Mouse (Mus musculus) MEL (cell line): ENCODE measurements around the gene Irf1. TPM values are rescaled to one million over a fixed set of nuclear protein-coding genes. Genes with fewer than 3 reads are reported as not detected.

Source experiments
- DNase-seq: peaks from one replicate; pipeline ENCODE4 v3.0.0; 2011; ENCODE audit warnings: low read depth, low spot score
- H3K27ac ChIP-seq: 2 replicates; pipeline ENCODE4 v1.5.1; 2012; ENCODE audit warnings: low read depth, mild to moderate bottlenecking, control low read depth, low read length, moderate library complexity; ENCODE audit not compliant: control insufficient read depth
- H3K27me3 ChIP-seq, 2 experiments: fragments of 150-350 bp in 1 of 2; sonication (generic) in 1 of 2; 2 replicates each; pipeline ENCODE4 v1.6.1; 2012; ENCODE audit warnings: low read length in 2 of 2, mild to moderate bottlenecking in 2 of 2, improper control_type of control experiment in 1 of 2, moderate library complexity in 1 of 2; ENCODE audit not compliant: insufficient read depth in 2 of 2, control insufficient read depth in 1 of 2
- H3K36me3 ChIP-seq, 2 experiments: 2 replicates each; pipeline ENCODE4 v1.6.1; 2012 to 2014; ENCODE audit warnings: low read length in 2 of 2, improper control_type of control experiment in 1 of 2, inconsistent platforms in 1 of 2, mild to moderate bottlenecking in 1 of 2; ENCODE audit not compliant: insufficient read depth in 2 of 2, control insufficient read depth in 1 of 2
- H3K4me1 ChIP-seq, 2 experiments: fragments of 150-350 bp in 1 of 2; sonication (generic) in 1 of 2; 2 replicates each; pipeline ENCODE4 v1.6.1; 2012; ENCODE audit warnings: low read length in 2 of 2, improper control_type of control experiment in 1 of 2, mild to moderate bottlenecking in 1 of 2; ENCODE audit not compliant: insufficient read depth in 2 of 2, control insufficient read depth in 1 of 2
- H3K4me3 ChIP-seq, 2 experiments: fragments of 150-350 bp in 1 of 2; sonication (generic) in 1 of 2; 2 replicates each; pipeline ENCODE4 v1.5.1; 2012; ENCODE audit warnings: low read depth in 2 of 2, low read length in 2 of 2, mild to moderate bottlenecking in 2 of 2, moderate library complexity in 2 of 2, control low read depth in 1 of 2, improper control_type of control experiment in 1 of 2; ENCODE audit not compliant: control insufficient read depth in 1 of 2, insufficient read depth in 1 of 2
- H3K79me2 ChIP-seq: 2 replicates; pipeline ENCODE4 v1.6.1; 2012; ENCODE audit warnings: mild to moderate bottlenecking, low read length, moderate library complexity; ENCODE audit not compliant: control insufficient read depth, poor library complexity, insufficient read depth
- H3K9ac ChIP-seq: 2 replicates; pipeline ENCODE4 v1.6.1; 2012; ENCODE audit warnings: low read depth, mild to moderate bottlenecking, control low read depth, low read length, moderate library complexity; ENCODE audit not compliant: control insufficient read depth, poor library complexity, severe bottlenecking
- H3K9me3 ChIP-seq: fragments of 150-350 bp; sonication (generic); replicated peaks from 2 replicates; pipeline ENCODE4 v1.6.1; 2012; ENCODE audit warnings: mild to moderate bottlenecking, low read length, improper control_type of control experiment, moderate library complexity; ENCODE audit not compliant: insufficient read depth
- BHLHE40 ChIP-seq: IDR thresholded peaks from 2 replicates; pipeline ENCODE4 v1.6.1; 2012; ENCODE audit warnings: low read depth, mild to moderate bottlenecking, inconsistent platforms, low read length, improper control_type of control experiment, borderline replicate concordance
- ELF1 ChIP-seq: IDR thresholded peaks from 2 replicates; pipeline ENCODE4 v1.6.1; 2014; ENCODE audit warnings: low read depth, mild to moderate bottlenecking, inconsistent platforms, low read length, improper control_type of control experiment, moderate library complexity
- EP300 ChIP-seq, 2 experiments: IDR thresholded peaks; 2 replicates each; pipeline ENCODE4 v1.6.1; 2011; ENCODE audit warnings: improper control_type of control experiment in 2 of 2, low read length in 2 of 2, low read depth in 1 of 2, mild to moderate bottlenecking in 1 of 2
- GATA1 ChIP-seq: IDR thresholded peaks from 2 replicates; pipeline ENCODE4 v1.6.1; 2011; ENCODE audit warnings: low read depth, low read length, improper control_type of control experiment
- JUND ChIP-seq: IDR thresholded peaks from 2 replicates; pipeline ENCODE4 v1.6.1; 2011; ENCODE audit warnings: low read depth, mild to moderate bottlenecking, improper control_type of control experiment, low read length
- MAX ChIP-seq: IDR thresholded peaks from 2 replicates; pipeline ENCODE4 v1.6.1; 2011; ENCODE audit warnings: low read length, improper control_type of control experiment
- MXI1 ChIP-seq: IDR thresholded peaks from 2 replicates; pipeline ENCODE4 v1.6.1; 2011; ENCODE audit warnings: mild to moderate bottlenecking, low read depth, low read length, improper control_type of control experiment
- MYB ChIP-seq: IDR thresholded peaks from 2 replicates; pipeline ENCODE4 v1.6.1; 2011; ENCODE audit warnings: mild to moderate bottlenecking, low read depth, low read length, improper control_type of control experiment
- MYC ChIP-seq: IDR thresholded peaks from 2 replicates; pipeline ENCODE4 v1.6.1; 2011; ENCODE audit warnings: low read depth, mild to moderate bottlenecking, low read length, improper control_type of control experiment, moderate library complexity
- NRF1 ChIP-seq: IDR thresholded peaks from 2 replicates; pipeline ENCODE4 v1.6.1; 2014; ENCODE audit warnings: low read depth, mild to moderate bottlenecking, inconsistent platforms, low read length, improper control_type of control experiment, moderate library complexity; ENCODE audit not compliant: poor library complexity, insufficient read depth, severe bottlenecking
- POLR2A ChIP-seq, 2 experiments: IDR thresholded peaks; 2 replicates each; pipeline ENCODE4 v1.6.1; 2011 to 2012; ENCODE audit warnings: low read length in 2 of 2, mild to moderate bottlenecking in 2 of 2, control low read depth in 1 of 2, improper control_type of control experiment in 1 of 2, low read depth in 1 of 2, moderate library complexity in 1 of 2; ENCODE audit not compliant: control insufficient read depth in 1 of 2, insufficient read depth in 1 of 2, poor library complexity in 1 of 2
- RAD21 ChIP-seq: IDR thresholded peaks from 2 replicates; pipeline ENCODE4 v1.6.1; 2011; ENCODE audit warnings: mild to moderate bottlenecking, low read depth, low read length, improper control_type of control experiment
- RCOR1 ChIP-seq: IDR thresholded peaks from 2 replicates; pipeline ENCODE4 v1.6.1; 2012; ENCODE audit warnings: low read depth, mild to moderate bottlenecking, inconsistent platforms, low read length, improper control_type of control experiment
- TBP ChIP-seq: IDR thresholded peaks from 2 replicates; pipeline ENCODE4 v1.8.0; 2011; ENCODE audit warnings: low read depth, low read length, improper control_type of control experiment
- TCF12 ChIP-seq: IDR thresholded peaks from 2 replicates; pipeline ENCODE4 v1.6.1; 2014; ENCODE audit warnings: low read depth, mild to moderate bottlenecking, inconsistent platforms, low read length, improper control_type of control experiment, moderate library complexity
- UBTF ChIP-seq: IDR thresholded peaks from 2 replicates; pipeline ENCODE4 v1.6.1; 2012; ENCODE audit warnings: low read depth, mild to moderate bottlenecking, inconsistent platforms, low read length, improper control_type of control experiment, moderate library complexity, borderline replicate concordance; ENCODE audit not compliant: insufficient read depth
- ZNF384 ChIP-seq: IDR thresholded peaks from 2 replicates; pipeline ENCODE4 v1.6.1; 2012; ENCODE audit warnings: low read depth, mild to moderate bottlenecking, inconsistent platforms, low read length, improper control_type of control experiment
- polyA plus RNA-seq, 2 experiments: library from polyadenylated mRNA; stranded (reverse) in 1 of 2; unstranded in 1 of 2; fragments of >175 nt in 1 of 2; fragments of >200 nt in 1 of 2; gene quantifications; 2 replicates each; pipeline versions ENCODE4 v1.2.1 to v1.2.4; 2012; ENCODE audit warnings: low replicate concordance in 2 of 2, low read depth in 1 of 2; ENCODE audit not compliant: insufficient read length in 2 of 2, insufficient read depth in 1 of 2, missing spikeins in 1 of 2
- total RNA-seq: library from RNA; depleted of rRNA; stranded (reverse); fragments of 300-350 nt; gene quantifications from 2 replicates; pipeline ENCODE4 v1.2.3, GENCODE M21; 2012

Irf1 gene
- total and polyA plus RNA-seq, 3 experiments = 0.73 to 1.9 TPM; not detected in 1

DNA sequence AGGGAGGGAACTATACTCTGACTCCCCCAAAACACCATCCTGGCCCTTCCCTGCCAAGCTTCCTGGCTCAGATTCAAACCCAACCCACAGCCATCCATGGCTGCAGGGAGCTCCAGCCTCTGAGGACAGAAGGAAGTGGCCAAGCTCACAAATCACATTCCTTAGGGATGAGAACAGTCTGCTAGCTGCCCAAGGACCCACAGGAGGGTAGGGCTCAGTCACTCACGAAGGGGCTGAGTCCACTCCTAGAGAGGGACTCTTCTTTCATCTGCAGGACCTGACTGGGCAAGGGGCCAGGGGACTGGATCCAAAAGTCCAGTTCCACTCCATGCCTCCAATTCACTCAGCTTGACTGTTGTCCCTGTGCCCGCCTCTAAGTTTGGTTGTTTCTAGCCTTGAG is 8.0 kb upstream of the Irf1 start:
- Histone ChIP-seq H3K4me3 (no peak overlapping the region), H3K9me3 (no peaks in the 10 kb centered on the region), H3K79me2 (no peaks in the 10 kb centered on the region; the same call in 1 of the 2 replicates), H3K36me3 (peaks cover 0 to 7% of the 10 kb centered on the region in 2 experiments; a peak in 2 of 4 replicates), H3K4me1 (peaks cover 2 to 8% of the 10 kb centered on the region in 2 experiments; a peak in 3 of 4 replicates), H3K27me3 (no peaks in the 10 kb centered on the region), H3K27ac (no peak overlapping the region), H3K9ac (no peak overlapping the region)
- no peak for DNase-seq
- TF ChIP-seq MYC (no peak), MXI1 (no peak), UBTF (no peak), RAD21 (no peak), TCF12 (no peak), TBP (no peak), ELF1 (no peak), JUND (no peak)

DNA sequence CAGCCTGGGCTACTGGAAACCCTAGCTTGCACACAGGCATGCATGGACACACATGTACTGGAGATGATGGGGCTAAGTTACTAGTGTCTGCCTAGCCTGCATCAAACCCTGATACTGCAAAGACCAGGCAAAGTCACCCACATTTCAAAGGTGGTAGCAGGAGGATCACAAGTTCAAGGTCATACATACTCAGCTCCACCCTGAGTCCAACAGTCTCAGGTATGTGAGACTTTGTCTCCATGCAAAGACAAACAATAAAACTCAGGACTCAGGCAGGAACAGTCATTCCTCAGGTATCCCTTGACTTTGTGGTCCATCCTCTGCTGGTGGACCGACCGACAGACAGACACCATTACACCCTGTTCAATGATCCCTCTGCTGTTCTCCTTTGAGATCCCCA is 7.4 kb upstream of the Irf1 start:
- H3K27ac ChIP-seq = no peak overlapping the region
- H3K27me3 ChIP-seq = peaks cover 0 to 3% of the 10 kb centered on the region in 2 experiments; a peak in 1 of 4 replicates
- peak; percentile 23 for DNase-seq
- no peaks in the 10 kb centered on the region; the same call in 1 of the 2 replicates for H3K79me2 ChIP-seq
- H3K36me3 ChIP-seq = peaks cover 0 to 7% of the 10 kb centered on the region in 2 experiments; a peak in 2 of 4 replicates
- peaks cover 2 to 8% of the 10 kb centered on the region in 2 experiments; a peak in 3 of 4 replicates for H3K4me1 ChIP-seq
- no peak for TF ChIP-seq EP300 (IDR thresholded peaks at IDR 0.05; ENCODE audit: low read depth in 1 of 2, low read length in 2 of 2)
- TF ChIP-seq BHLHE40 = no peak
- no peak for TF ChIP-seq MYC
- 0 out of 2 replicates have a peak, but pooled peaks have one; percentile 10 for TF ChIP-seq MAX
- no peak for TF ChIP-seq ELF1
- no peak for TF ChIP-seq UBTF
- H3K9me3 ChIP-seq = no peaks in the 10 kb centered on the region
- peak overlapping the region; percentile 79 for H3K9ac ChIP-seq
- H3K4me3 ChIP-seq = peak overlapping the region; percentile 66

GRCm38 (mm10) chr11:53762827-53763495 is 6.9 kb upstream of the Irf1 start:
- H3K36me3 ChIP-seq = peaks cover 0 to 7% of the 10 kb centered on the region in 2 experiments; a peak in 2 of 4 replicates
- no peak overlapping the region for H3K27ac ChIP-seq
- no peaks in the 10 kb centered on the region; the same call in 1 of the 2 replicates for H3K79me2 ChIP-seq
- H3K9ac ChIP-seq = peak overlapping the region; percentile 79
- TF ChIP-seq GATA1 (0 out of 2 replicates have a peak, but pooled peaks have one; percentile 8), NRF1 (0 out of 2 replicates have a peak, but pooled peaks have one; percentile 9), ELF1 (peak; percentile 47; the same call in 1 of the 2 replicates), ZNF384 (0 out of 2 replicates have a peak, but pooled peaks have one; percentile 15), MYC (no peak), TBP (no peak), POLR2A (IDR thresholded peaks at IDR 0.05; ENCODE audit: control insufficient read depth in 1 of 2, insufficient read depth in 1 of 2, low read depth in 1 of 2, low read length in 2 of 2, poor library complexity in 1 of 2) (no peak), RCOR1 (peak; percentile 27; the same call in 1 of the 2 replicates), MYB (no peak)
- peaks cover 0 to 3% of the 10 kb centered on the region in 2 experiments; a peak in 1 of 4 replicates for H3K27me3 ChIP-seq
- DNase-seq = peak; percentile 69
- no peaks in the 10 kb centered on the region for H3K9me3 ChIP-seq
- peak overlapping the region; percentile 66 for H3K4me3 ChIP-seq
- H3K4me1 ChIP-seq = peaks cover 2 to 8% of the 10 kb centered on the region in 2 experiments; a peak in 3 of 4 replicates
